ENCODE assay signal across 28 mouse cellular contexts in the genomic region with DNA sequence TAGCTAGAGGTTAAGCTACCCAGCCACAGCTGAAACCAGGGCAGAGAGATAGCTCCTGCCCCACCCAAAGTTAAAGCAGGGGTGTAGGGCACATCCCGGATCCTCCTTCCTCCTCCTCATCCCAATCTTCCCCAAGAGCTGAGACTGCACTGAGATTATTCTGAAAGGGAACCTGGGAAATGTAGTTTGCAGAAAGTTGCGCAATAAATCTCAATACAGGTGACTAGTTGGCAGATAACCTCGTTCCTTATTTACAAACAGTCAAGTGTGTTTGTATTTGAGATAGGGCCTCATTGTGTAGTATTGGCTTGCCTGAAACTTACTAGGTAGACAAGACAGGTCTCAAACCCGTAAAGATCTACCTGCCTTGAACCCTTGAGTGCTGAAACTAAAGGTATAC. TPM values are rescaled to one million over a fixed set of nuclear protein-coding genes. Genes with fewer than 3 reads are reported as not detected.
DNase-seq lines count a peak whose midpoint lies in the region; ATAC-seq and TF ChIP-seq lines count a peak whose summit lies in the region.
"Had no signal": no experiment of that assay in that cellular context is flagged by ENCODE, and none has a peak within 500 bp of the region (broad histone marks: within the 10 kb centered on the region; RNA-seq: fewer than 3 reads in every experiment).

No protein-coding gene starts in this region.

- no peak for TF ChIP-seq EP300 in lung, postnatal 0 days (IDR thresholded peaks at IDR 0.05)
- TF ChIP-seq EP300 in MEL (IDR thresholded peaks at IDR 0.05; ENCODE audit: low read depth in 1 of 2, low read length in 2 of 2), result no peak

- ATAC-seq in liver, embryonic 12.5 days, result no peak
- ATAC-seq in lung, postnatal 0 days, result no peak
- ATAC-seq: forebrain, embryonic 15.5 days; hindbrain, embryonic 16.5 days; Patski had no signal

- no peak overlapping the region for H3K4me3 ChIP-seq in liver, adult 2 months (ENCODE audit: insufficient read depth, low read depth, low read length)
- no peak overlapping the region for H3K4me3 ChIP-seq in liver, embryonic 12.5 days
- no peak overlapping the region for H3K4me3 ChIP-seq in lung, postnatal 0 days (ENCODE audit: low read depth, low read length)
- H3K4me3 ChIP-seq in MEL (ENCODE audit: control insufficient read depth in 1 of 2, insufficient read depth in 1 of 2, low read depth in 2 of 2, low read length in 2 of 2), result no peak overlapping the region
- H3K4me3 ChIP-seq: embryonic facial prominence, embryonic 10.5 days; embryonic facial prominence, embryonic 13.5 days; erythroblast, embryonic 14.5 days; forebrain, embryonic 12.5 days; forebrain, embryonic 15.5 days; heart, embryonic 12.5 days; heart, embryonic 15.5 days; hindbrain, embryonic 10.5 days; hindbrain, embryonic 13.5 days had no signal

- TF ChIP-seq RAD21 in MEL (IDR thresholded peaks at IDR 0.05; ENCODE audit: low read depth, low read length), result no peak

- H3K27me3 ChIP-seq in liver, adult 2 months (ENCODE audit: control insufficient read depth, insufficient read depth, low read length), result no peaks in the 10 kb centered on the region
- H3K27me3 ChIP-seq in liver, embryonic 12.5 days (replicated peaks), result no peaks in the 10 kb centered on the region
- H3K27me3 ChIP-seq in lung, postnatal 0 days (replicated peaks; ENCODE audit: insufficient read depth, low read length), result no peaks in the 10 kb centered on the region
- H3K27me3 ChIP-seq in MEL (ENCODE audit: control insufficient read depth in 1 of 2, insufficient read depth in 2 of 2, low read length in 2 of 2), result no peaks in the 10 kb centered on the region
- H3K27me3 ChIP-seq: embryonic facial prominence, embryonic 13.5 days; forebrain, embryonic 12.5 days; forebrain, embryonic 15.5 days; heart, embryonic 12.5 days; heart, embryonic 15.5 days; hindbrain, embryonic 13.5 days; Patski had no signal

- H3K79me2 ChIP-seq in liver, adult 2 months (ENCODE audit: control insufficient read depth, insufficient read depth, low read length), result no peaks in the 10 kb centered on the region
- H3K79me2 ChIP-seq in MEL (ENCODE audit: control insufficient read depth, insufficient read depth, low read length, poor library complexity), result peaks cover 19% of the 10 kb centered on the region

- no peak for TF ChIP-seq POLR2A in liver, adult 2 months (IDR thresholded peaks at IDR 0.05; ENCODE audit: extremely low read depth, insufficient read depth, low read length)
- TF ChIP-seq POLR2A in MEL (IDR thresholded peaks at IDR 0.05; ENCODE audit: control insufficient read depth in 1 of 2, insufficient read depth in 1 of 2, low read depth in 1 of 2, low read length in 2 of 2, poor library complexity in 1 of 2), result no peak

- peaks cover 5% of the 10 kb centered on the region for H3K4me1 ChIP-seq in liver, adult 2 months (ENCODE audit: control insufficient read depth, insufficient read depth, low read length)
- H3K4me1 ChIP-seq in liver, embryonic 12.5 days, result peaks cover 36% of the 10 kb centered on the region
- H3K4me1 ChIP-seq in lung, postnatal 0 days (ENCODE audit: insufficient read depth, low read depth, low read length), result peaks cover 8% of the 10 kb centered on the region; the same call in 1 of the 2 replicates
- H3K4me1 ChIP-seq in MEL (ENCODE audit: control insufficient read depth in 1 of 2, insufficient read depth in 2 of 2, low read length in 2 of 2), result peaks cover 9 to 26% of the 10 kb centered on the region in 2 experiments

- DNase-seq in liver, adult 2 months (ENCODE audit: extremely low read depth, low read depth, low spot score), result peak; percentile 90
- peak; percentile 57 for DNase-seq in lung, postnatal 0 days (ENCODE audit: low spot score)
- DNase-seq in lung, postnatal 14 days, result no peak
- peak; percentile 30 for DNase-seq in MEL (ENCODE audit: low read depth, low spot score)
- DNase-seq in cerebellum, adult 9-11 months, result no peak
- DNase-seq: adrenal gland, postnatal 10 days; adrenal gland, postnatal 36 days; cerebellum, adult 2 months; cerebellum, postnatal 10 days; cerebellum, postnatal 36 days; embryo, embryonic 11 days; gastrocnemius, postnatal 25 days; heart, adult 18-20 months; heart, postnatal 10 days; heart, postnatal 36 days had no signal

- H3K36me3 ChIP-seq in liver, adult 2 months (ENCODE audit: control insufficient read depth, insufficient read depth, low read length), result no peaks in the 10 kb centered on the region
- peaks cover 17% of the 10 kb centered on the region for H3K36me3 ChIP-seq in liver, embryonic 12.5 days
- H3K36me3 ChIP-seq in lung, postnatal 0 days (ENCODE audit: insufficient read depth, low read length), result peaks cover 7% of the 10 kb centered on the region; the same call in 1 of the 2 replicates
- H3K36me3 ChIP-seq in MEL (ENCODE audit: control insufficient read depth in 1 of 2, insufficient read depth in 2 of 2, low read length in 2 of 2), result peaks cover 0 to 26% of the 10 kb centered on the region in 2 experiments; a peak in 3 of 4 replicates
- H3K36me3 ChIP-seq: embryonic facial prominence, embryonic 10.5 days; forebrain, embryonic 12.5 days; forebrain, embryonic 15.5 days had no signal

- 38% methylated on average over 4 of the region's 4 CpGs for WGBS in liver, adult 2 months
- WGBS in liver, embryonic 12.5 days (ENCODE audit: insufficient replicate concordance), result 68% methylated on average over 4 of the region's 4 CpGs
- WGBS in lung, postnatal 0 days, result 68% methylated on average over 4 of the region's 4 CpGs

- no peak overlapping the region for H3K4me2 ChIP-seq in liver, embryonic 12.5 days
- no peak overlapping the region for H3K4me2 ChIP-seq in lung, postnatal 0 days (replicated peaks; ENCODE audit: low read depth, low read length)
- H3K4me2 ChIP-seq: embryonic facial prominence, embryonic 13.5 days; forebrain, embryonic 12.5 days; forebrain, embryonic 15.5 days; heart, embryonic 12.5 days; heart, embryonic 15.5 days; hindbrain, embryonic 13.5 days had no signal

- TF ChIP-seq CTCF in liver, adult 2 months (IDR thresholded peaks at IDR 0.05; ENCODE audit: low read depth, low read length), result no peak
- TF ChIP-seq CTCF in lung, postnatal 0 days (IDR thresholded peaks at IDR 0.05), result no peak
- TF ChIP-seq CTCF in MEL (IDR thresholded peaks at IDR 0.05 in 2 of 3, conservative IDR thresholded peaks at IDR 0.05 in 1 of 3; ENCODE audit: control insufficient read depth in 1 of 3, insufficient read depth in 1 of 3, low read depth in 2 of 3, low read length in 3 of 3, poor library complexity in 1 of 3, severe bottlenecking in 1 of 3), result no peak

- H3K27ac ChIP-seq in liver, adult 2 months (replicated peaks; ENCODE audit: insufficient read depth, low read depth, low read length), result no peak overlapping the region
- H3K27ac ChIP-seq in liver, embryonic 12.5 days, result no peak overlapping the region
- no peak overlapping the region for H3K27ac ChIP-seq in lung, postnatal 0 days (ENCODE audit: low read length)
- no peak overlapping the region for H3K27ac ChIP-seq in MEL (ENCODE audit: control insufficient read depth, low read depth, low read length)
- H3K27ac ChIP-seq: embryonic facial prominence, embryonic 10.5 days; embryonic facial prominence, embryonic 13.5 days; forebrain, embryonic 12.5 days; forebrain, embryonic 15.5 days; heart, embryonic 15.5 days; hindbrain, embryonic 10.5 days; hindbrain, embryonic 13.5 days had no signal

- no peaks in the 10 kb centered on the region for H3K9me3 ChIP-seq in liver, embryonic 12.5 days (replicated peaks)
- H3K9me3 ChIP-seq in lung, postnatal 0 days (ENCODE audit: low read length), result no peaks in the 10 kb centered on the region
- H3K9me3 ChIP-seq in MEL (replicated peaks; ENCODE audit: insufficient read depth, low read length), result no peaks in the 10 kb centered on the region
- H3K9me3 ChIP-seq: embryonic facial prominence, embryonic 10.5 days; embryonic facial prominence, embryonic 13.5 days; forebrain, embryonic 12.5 days; forebrain, embryonic 15.5 days; heart, embryonic 12.5 days; heart, embryonic 15.5 days; hindbrain, embryonic 10.5 days; hindbrain, embryonic 13.5 days had no signal

- no peak overlapping the region for H3K9ac ChIP-seq in liver, adult 2 months (ENCODE audit: low read depth, low read length)
- H3K9ac ChIP-seq in liver, embryonic 12.5 days, result no peak overlapping the region
- H3K9ac ChIP-seq in lung, postnatal 0 days (replicated peaks; ENCODE audit: low read depth), result no peak overlapping the region
- no peak overlapping the region for H3K9ac ChIP-seq in MEL (ENCODE audit: control insufficient read depth, low read depth, low read length, poor library complexity, severe bottlenecking)
- H3K9ac ChIP-seq: embryonic facial prominence, embryonic 13.5 days; forebrain, embryonic 12.5 days; forebrain, embryonic 15.5 days; heart, embryonic 12.5 days; heart, embryonic 15.5 days; hindbrain, embryonic 13.5 days had no signal

RNA-seq across cellular contexts. Expression of a gene that starts 1.8 kb away (rescaled TPM):
- total RNA-seq in liver, adult 2 months (2014; rRNA removed), result 7.1 and 10.4 TPM in 2 replicates
- polyA plus RNA-seq in liver, adult 2 months (2012; rRNA removed), result 41.3 and 50.3 TPM in 2 replicates
- polyA plus RNA-seq in liver, embryonic 12.5 days (2016; fragmentation: Nextera tagmentation; extraction: Ambion mirVana), result 31.2 and 32.9 TPM in 2 replicates
- 92.5 and 96.5 TPM in 2 replicates for polyA plus RNA-seq in lung, postnatal 0 days (2015; fragmentation: Nextera tagmentation; extraction: Ambion mirVana)
- total RNA-seq in MEL (2012; rRNA removed), result 53.6 and 55.4 TPM in 2 replicates
- 100 to 1,000 TPM in 1 of 2 experiments, not detected in 1; 110 TPM for polyA plus RNA-seq in MEL (2012; ENCODE audit: insufficient read depth in 1 of 2, insufficient read length in 2 of 2, low read depth in 1 of 2, low replicate concordance in 2 of 2, missing spikeins in 1 of 2)

RNA-seq across cellular contexts. Expression of a gene that starts 13.8 kb away (rescaled TPM):
- not detected in 2 replicates for total RNA-seq in liver, adult 2 months (2014; rRNA removed)
- 0.10 TPM in 1 of 2 replicates, not detected in the other for polyA plus RNA-seq in liver, adult 2 months (2012; rRNA removed)
- polyA plus RNA-seq in liver, embryonic 12.5 days (2016; fragmentation: Nextera tagmentation; extraction: Ambion mirVana), result 0.19 and 0.39 TPM in 2 replicates
- polyA plus RNA-seq in lung, postnatal 0 days (2015; fragmentation: Nextera tagmentation; extraction: Ambion mirVana), result 11.9 and 16.0 TPM in 2 replicates
- total RNA-seq in MEL (2012; rRNA removed), result 28.6 and 38.8 TPM in 2 replicates
- 1 to 10 TPM in 1 of 2 experiments, not detected in 1; 4.8 TPM for polyA plus RNA-seq in MEL (2012; ENCODE audit: insufficient read depth in 1 of 2, insufficient read length in 2 of 2, low read depth in 1 of 2, low replicate concordance in 2 of 2, missing spikeins in 1 of 2)
- total RNA-seq: gastrocnemius, adult 8-10 months; gastrocnemius, postnatal 25 days; heart, adult 18-20 months; heart, postnatal 10 days; heart, postnatal 36 days had no signal
- polyA plus RNA-seq: erythroblast, embryonic 14.5 days had no signal

RNA-seq across cellular contexts. Expression of a gene that starts 30.7 kb away (rescaled TPM):
- 9.0 and 12.4 TPM in 2 replicates for total RNA-seq in liver, adult 2 months (2014; rRNA removed)
- 44.0 and 52.6 TPM in 2 replicates for polyA plus RNA-seq in liver, adult 2 months (2012; rRNA removed)
- 36.7 and 38.2 TPM in 2 replicates for polyA plus RNA-seq in liver, embryonic 12.5 days (2016; fragmentation: Nextera tagmentation; extraction: Ambion mirVana)
- polyA plus RNA-seq in lung, postnatal 0 days (2015; fragmentation: Nextera tagmentation; extraction: Ambion mirVana), result 150 and 155 TPM in 2 replicates
- total RNA-seq in MEL (2012; rRNA removed), result 19.4 and 20.1 TPM in 2 replicates
- 10 to 100 TPM in 1 of 2 experiments, not detected in 1; 29.9 TPM for polyA plus RNA-seq in MEL (2012; ENCODE audit: insufficient read depth in 1 of 2, insufficient read length in 2 of 2, low read depth in 1 of 2, low replicate concordance in 2 of 2, missing spikeins in 1 of 2)

RNA-seq across cellular contexts. Expression of a gene that starts 35.4 kb away (rescaled TPM):
- 77.8 and 85.8 TPM in 2 replicates for total RNA-seq in liver, adult 2 months (2014; rRNA removed)
- polyA plus RNA-seq in liver, adult 2 months (2012; rRNA removed), result 876 and 1,262 TPM in 2 replicates
- 269 and 282 TPM in 2 replicates for polyA plus RNA-seq in liver, embryonic 12.5 days (2016; fragmentation: Nextera tagmentation; extraction: Ambion mirVana)
- 251 and 266 TPM in 2 replicates for polyA plus RNA-seq in lung, postnatal 0 days (2015; fragmentation: Nextera tagmentation; extraction: Ambion mirVana)
- total RNA-seq in MEL (2012; rRNA removed), result 473 and 532 TPM in 2 replicates
- polyA plus RNA-seq in MEL (2012; ENCODE audit: insufficient read depth in 1 of 2, insufficient read length in 2 of 2, low read depth in 1 of 2, low replicate concordance in 2 of 2, missing spikeins in 1 of 2), result 100 to 1,000 TPM in 1 of 2 experiments, not detected in 1; 469 TPM

RNA-seq across cellular contexts. Expression of a gene that starts 44.6 kb away (rescaled TPM):
- 2.2 and 2.3 TPM in 2 replicates for total RNA-seq in liver, adult 2 months (2014; rRNA removed)
- 2.6 and 4.1 TPM in 2 replicates for polyA plus RNA-seq in liver, adult 2 months (2012; rRNA removed)
- polyA plus RNA-seq in liver, embryonic 12.5 days (2016; fragmentation: Nextera tagmentation; extraction: Ambion mirVana), result 8.4 and 8.5 TPM in 2 replicates
- polyA plus RNA-seq in lung, postnatal 0 days (2015; fragmentation: Nextera tagmentation; extraction: Ambion mirVana), result 20.7 and 24.3 TPM in 2 replicates
- 20.1 and 42.4 TPM in 2 replicates for total RNA-seq in MEL (2012; rRNA removed)
- 10 to 100 TPM in 1 of 2 experiments, not detected in 1; 65.6 TPM for polyA plus RNA-seq in MEL (2012; ENCODE audit: insufficient read depth in 1 of 2, insufficient read length in 2 of 2, low read depth in 1 of 2, low replicate concordance in 2 of 2, missing spikeins in 1 of 2)

Comparison
In these comparisons a context has a peak if more than half of its experiments do, and no peak if none do; other contexts are left out.
1. DNase-seq: peak in liver, adult 2 months (single experiment), lung, postnatal 0 days (single experiment) and MEL (single experiment); none in lung, postnatal 14 days (single experiment) and cerebellum, adult 9-11 months (single experiment).